Mouse (Mus musculus) bone marrow, adult 2 months (tissue): ENCODE data around the gene Gm20422.

Source experiments
- CTCF ChIP-seq: fragments of 200-500 bp; IDR thresholded peaks from 2 replicates; pipeline ENCODE4 v1.5.1; 2011; ENCODE audit warnings: low read length, control low read depth; ENCODE audit not compliant: control insufficient read depth, insufficient read depth
- POLR2A ChIP-seq: fragments of 200-500 bp; IDR thresholded peaks from 2 replicates; pipeline ENCODE4 v1.6.1; 2011; ENCODE audit warnings: low read depth, mild to moderate bottlenecking, control low read depth, low read length, borderline replicate concordance; ENCODE audit not compliant: control insufficient read depth

DNA sequence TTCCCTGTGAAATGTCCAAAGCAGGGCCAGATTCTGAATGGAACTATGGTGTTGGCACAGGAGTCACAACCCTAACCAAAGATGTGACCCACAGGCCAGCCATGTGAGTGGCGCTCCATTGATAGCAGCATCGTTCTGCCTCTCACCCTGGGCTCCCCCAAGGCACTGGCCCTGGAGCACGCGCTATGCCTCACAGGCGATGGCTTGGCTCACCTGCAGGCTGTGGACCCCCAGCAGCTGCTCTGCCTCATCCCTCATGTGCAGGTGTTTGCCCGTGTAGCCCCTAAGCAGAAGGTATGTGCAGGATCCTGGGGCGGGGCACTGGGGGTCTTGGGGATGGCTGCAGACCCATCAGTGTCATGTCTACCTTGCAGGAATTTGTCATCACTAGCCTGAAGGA lies 28.7 kb upstream of the Gm20422 start:
- TF ChIP-seq CTCF: no peak
- no peak for TF ChIP-seq POLR2A
